Mouse (Mus musculus) spleen, embryonic (tissue): Measurements from ENCODE around the gene Hypk.

Experiments
- CTCF ChIA-PET: fragments of 350-600 bp; sonication (Branson Sonifier 250); formaldehyde crosslinking; loops from one replicate; lab custom pipeline; 2022; lab: Charles Lee

Hypk gene

GRCm38 (mm10) chr2:121452990-121453389 is at the start of gene Hypk:
Gene Hypk (plus strand): TSS chr2:121453290.
- CTCF ChIA-PET: no interaction called here

GRCm38 (mm10) chr2:121403296-121403695 is 49.8 kb upstream of the Hypk start:
- CTCF ChIA-PET: interaction anchor here (0.7 kb wide), 1 partner anchor 91 kb away, joined by 3 read pairs; no protein-coding TSS in a partner anchor

- CTCF ChIA-PET: no interaction called here
Measured at GRCm38 (mm10) chr2:121408160-121408559, 44.9 kb upstream of the Hypk start.

- CTCF ChIA-PET: interaction anchor here (0.6 to 0.8 kb wide), 6 partner anchors 27 to 343 kb away, joined by 3 to 13 read pairs (median 6); no protein-coding TSS in a partner anchor
Measured at GRCm38 (mm10) chr2:121412843-121413386, 40.2 kb upstream of the Hypk start.

- CTCF ChIA-PET: interaction anchor here (0.6 to 0.8 kb wide), 7 partner anchors 15 to 343 kb away, joined by 3 to 13 read pairs (median 4); no protein-coding TSS in a partner anchor
Measured at GRCm38 (mm10) chr2:121413387-121414042, 39.6 kb upstream of the Hypk start, which contains the start of the genes Pdia3 and Catsper2. Gene Pdia3 (plus strand): TSS chr2:121413775. Gene Catsper2 (minus strand): TSS chr2:121413792.

- CTCF ChIA-PET: interaction anchor here (0.7 to 1.2 kb wide), 4 partner anchors 14 to 829 kb away, joined by 3 to 10 read pairs (median 4); no protein-coding TSS in a partner anchor
Measured at GRCm38 (mm10) chr2:121414139-121414685, 38.9 kb upstream of the Hypk start.

GRCm38 (mm10) chr2:121415103-121415502 is 38.0 kb upstream of the Hypk start:
- CTCF ChIA-PET: interaction anchor here (0.7 to 1.2 kb wide), 2 partner anchors 13 to 829 kb away, joined by 3 to 4 read pairs; no protein-coding TSS in a partner anchor

GRCm38 (mm10) chr2:121415591-121415990 is 37.5 kb upstream of the Hypk start:
- CTCF ChIA-PET: interaction anchor here (1.2 kb wide), 1 partner anchor 13 kb away, joined by 4 read pairs; no protein-coding TSS in a partner anchor

- CTCF ChIA-PET: no interaction called here
Measured at GRCm38 (mm10) chr2:121416356-121416755, 36.7 kb upstream of the Hypk start.

GRCm38 (mm10) chr2:121418476-121418875 is 34.6 kb upstream of the Hypk start:
- CTCF ChIA-PET: interaction anchor here (0.7 kb wide), 1 partner anchor 139 kb away, joined by 3 read pairs; no protein-coding TSS in a partner anchor

GRCm38 (mm10) chr2:121423166-121423565 is 29.9 kb upstream of the Hypk start:
- CTCF ChIA-PET: no interaction called here

GRCm38 (mm10) chr2:121425890-121426289 is 27.2 kb upstream of the Hypk start:
- CTCF ChIA-PET: no interaction called here

GRCm38 (mm10) chr2:121434854-121435253 is 18.2 kb upstream of the Hypk start:
- CTCF ChIA-PET: interaction anchor here (0.7 kb wide), 1 partner anchor 270 kb away, joined by 3 read pairs; no protein-coding TSS in a partner anchor

- CTCF ChIA-PET: interaction anchor here (0.6 kb wide), 2 partner anchors 27 kb away, joined by 3 to 8 read pairs; no protein-coding TSS in a partner anchor
Measured at GRCm38 (mm10) chr2:121439746-121440145, 13.3 kb upstream of the Hypk start.

- CTCF ChIA-PET: interaction anchor here (1.6 kb wide), 1 partner anchor 9 kb away, joined by 6 read pairs; no protein-coding TSS in a partner anchor
Measured at GRCm38 (mm10) chr2:121440834-121441605, 12.1 kb upstream of the Hypk start.

- CTCF ChIA-PET: interaction anchor here (1.6 kb wide), 1 partner anchor 10 kb away, joined by 6 read pairs; no protein-coding TSS in a partner anchor
Measured at GRCm38 (mm10) chr2:121441800-121442199, 11.3 kb upstream of the Hypk start.

GRCm38 (mm10) chr2:121442259-121443067 is 10.6 kb upstream of the Hypk start:
- CTCF ChIA-PET: interaction anchor here (1.6 kb wide), 1 partner anchor 11 kb away, joined by 6 read pairs; no protein-coding TSS in a partner anchor

GRCm38 (mm10) chr2:121443068-121443349 is 10.1 kb upstream of the Hypk start:
- CTCF ChIA-PET: no interaction called here

GRCm38 (mm10) chr2:121444178-121444577 is 8.9 kb upstream of the Hypk start, which contains the start of gene Ell3:
Gene Ell3 (minus strand): TSS chr2:121444278.
- CTCF ChIA-PET: no interaction called here

- CTCF ChIA-PET: interaction anchor here (0.9 kb wide), 1 partner anchor 13 kb away, joined by 4 read pairs; no protein-coding TSS in a partner anchor
Measured at GRCm38 (mm10) chr2:121445117-121445516, 8.0 kb upstream of the Hypk start.
